Mouse (Mus musculus) megakaryocyte, embryonic 14.5 days (primary cell): Measurements from ENCODE around the gene Uts2r.

ENCODE experiments used
- FLI1 ChIP-seq: IDR thresholded peaks from 2 replicates; pipeline ENCODE4 v1.6.1; 2012; ENCODE audit warnings: low read length, inconsistent platforms, mixed read lengths
- GATA1 ChIP-seq: IDR thresholded peaks from 3 replicates; pipeline ENCODE4 v1.6.1; 2012; ENCODE audit warnings: mixed read lengths, low read length, inconsistent platforms, borderline replicate concordance

DNA sequence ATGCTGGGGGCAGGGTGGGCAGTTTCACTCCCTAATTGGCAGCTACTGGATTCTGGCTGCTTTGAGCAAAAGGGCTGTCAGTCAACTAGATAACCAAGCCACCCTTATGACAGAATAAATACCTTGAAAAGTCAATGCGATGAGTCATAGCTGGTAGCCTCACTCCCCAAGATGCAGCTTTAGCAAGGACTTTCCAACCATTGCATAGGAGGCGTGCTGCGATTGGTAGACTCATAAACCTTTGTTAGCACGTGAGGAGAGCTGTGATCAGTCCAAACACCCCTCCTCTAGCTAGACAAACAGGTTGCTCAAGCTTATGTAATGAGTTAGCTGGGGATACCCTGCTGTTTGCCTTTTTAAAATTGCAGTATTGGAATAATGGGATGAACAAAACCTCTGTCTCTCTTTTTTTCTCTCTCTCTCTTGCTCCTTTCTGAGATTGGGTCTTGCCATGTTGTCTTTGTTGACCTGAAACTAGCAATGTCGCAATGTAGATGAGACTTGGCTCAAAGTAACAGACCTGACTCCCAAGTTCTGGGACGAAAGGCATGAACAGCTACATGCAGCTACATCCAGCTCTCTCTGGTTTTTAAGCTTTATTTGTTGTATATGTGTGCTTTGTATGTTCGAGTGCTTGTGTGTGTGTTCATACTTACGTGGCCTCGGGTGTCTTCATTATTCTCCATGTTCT is 16.6 kb upstream of the Uts2r start:
- TF ChIP-seq GATA1, result no peak
- no peak for TF ChIP-seq FLI1
